11 mouse cellular contexts compared by ENCODE assay signal in genomic region chr19:46507806-46508205, GRCm38 (mm10). TPM values are rescaled to one million over a fixed set of nuclear protein-coding genes. Genes with fewer than 3 reads are reported as not detected.
DNase-seq lines count a peak whose midpoint lies in the region; ATAC-seq and TF ChIP-seq lines count a peak whose summit lies in the region.
"Had no signal": no experiment of that assay in that cellular context is flagged by ENCODE, and none has a peak within 500 bp of the region (broad histone marks: within the 10 kb centered on the region; RNA-seq: fewer than 3 reads in every experiment).

No protein-coding gene starts in this region.

- peaks cover 59% of the 10 kb centered on the region for H3K36me3 ChIP-seq in heart, adult 2 months (ENCODE audit: control insufficient read depth, insufficient read depth, low read length)
- peaks cover 88% of the 10 kb centered on the region for H3K36me3 ChIP-seq in embryonic facial prominence, embryonic 10.5 days (replicated peaks)
- peaks cover 34% of the 10 kb centered on the region for H3K36me3 ChIP-seq in intestine, postnatal 0 days (ENCODE audit: control insufficient read depth, insufficient read depth)
- H3K36me3 ChIP-seq in midbrain, embryonic 11.5 days (ENCODE audit: control insufficient read depth, insufficient read depth, low read length), result peaks cover 7% of the 10 kb centered on the region; the same call in 1 of the 2 replicates

- WGBS in heart, adult 2 months, result 18% methylated on average over 1 of the region's 1 CpGs
- 87% methylated on average over 1 of the region's 1 CpGs for WGBS in embryonic facial prominence, embryonic 10.5 days
- 30% methylated on average over 1 of the region's 1 CpGs for WGBS in intestine, postnatal 0 days
- WGBS in midbrain, embryonic 11.5 days, result 88% methylated on average over 1 of the region's 1 CpGs

- H3K79me2 ChIP-seq in heart, adult 2 months (replicated peaks; ENCODE audit: control insufficient read depth, insufficient read depth, low read length), result peaks cover 18% of the 10 kb centered on the region

- no peak for DNase-seq in heart, adult 2 months
- DNase-seq in heart, postnatal 14 days, result no peak
- DNase-seq in embryonic facial prominence, embryonic 10.5 days (ENCODE audit: low spot score), result no peak
- DNase-seq in midbrain, embryonic 11.5 days (ENCODE audit: low spot score, missing footprints), result no peak
- DNase-seq in adipocyte (ENCODE audit: low spot score), result no peak
- DNase-seq in spleen, adult 18-20 months, result no peak
- no peak for DNase-seq in heart, adult 11 months
- DNase-seq: adrenal gland, postnatal 10 days; thymus, adult 18-20 months had no signal

- no peak overlapping the region for H3K9ac ChIP-seq in heart, adult 2 months (ENCODE audit: low read depth, low read length)
- H3K9ac ChIP-seq in intestine, postnatal 0 days (ENCODE audit: low read depth, low read length), result 0 out of 2 replicates have a peak overlapping the region, but pooled peaks have one; percentile 1
- H3K9ac ChIP-seq in midbrain, embryonic 11.5 days (ENCODE audit: low read length), result peak overlapping the region; percentile 77
- H3K9ac ChIP-seq: limb, embryonic 12.5 days had no signal

- peak overlapping the region; percentile 38 for H3K4me2 ChIP-seq in intestine, postnatal 0 days (replicated peaks; ENCODE audit: low read depth)
- H3K4me2 ChIP-seq in midbrain, embryonic 11.5 days, result peak overlapping the region; percentile 81

- H3K27ac ChIP-seq in heart, adult 2 months, result peak overlapping the region; percentile 99; the same call in 1 of the 2 replicates
- peak overlapping the region; percentile 84 for H3K27ac ChIP-seq in embryonic facial prominence, embryonic 10.5 days (replicated peaks)
- H3K27ac ChIP-seq in intestine, postnatal 0 days (ENCODE audit: low read depth, low read length), result peak overlapping the region; percentile 55; the same call in 1 of the 2 replicates
- H3K27ac ChIP-seq in midbrain, embryonic 11.5 days (ENCODE audit: low read depth, low read length), result peak overlapping the region; percentile 96

- TF ChIP-seq POLR2A in heart, adult 2 months (IDR thresholded peaks at IDR 0.05; ENCODE audit: insufficient read depth, low read depth, low read length), result no peak

- H3K9me3 ChIP-seq in embryonic facial prominence, embryonic 10.5 days, result no peaks in the 10 kb centered on the region
- H3K9me3 ChIP-seq in intestine, postnatal 0 days (ENCODE audit: control insufficient read depth), result no peaks in the 10 kb centered on the region
- H3K9me3 ChIP-seq in midbrain, embryonic 11.5 days (ENCODE audit: control insufficient read depth, low read length), result no peaks in the 10 kb centered on the region
- H3K9me3 ChIP-seq: limb, embryonic 12.5 days had no signal

- no peak for TF ChIP-seq CTCF in heart, adult 2 months (IDR thresholded peaks at IDR 0.05)
- TF ChIP-seq CTCF in intestine, postnatal 0 days (IDR thresholded peaks at IDR 0.05; ENCODE audit: low read depth), result no peak

- H3K4me3 ChIP-seq in heart, adult 2 months, result no peak overlapping the region
- peak overlapping the region; percentile 96 for H3K4me3 ChIP-seq in embryonic facial prominence, embryonic 10.5 days
- no peak overlapping the region for H3K4me3 ChIP-seq in intestine, postnatal 0 days (ENCODE audit: low read depth, low read length)
- no peak overlapping the region; the same call in 1 of the 2 replicates for H3K4me3 ChIP-seq in midbrain, embryonic 11.5 days (ENCODE audit: low read depth, low read length)
- H3K4me3 ChIP-seq: limb, embryonic 12.5 days had no signal

- no peaks in the 10 kb centered on the region for H3K27me3 ChIP-seq in heart, adult 2 months (ENCODE audit: control insufficient read depth, insufficient read depth, low read length)
- no peaks in the 10 kb centered on the region for H3K27me3 ChIP-seq in embryonic facial prominence, embryonic 10.5 days (replicated peaks; ENCODE audit: low read depth, poor library complexity, severe bottlenecking)
- H3K27me3 ChIP-seq in intestine, postnatal 0 days (replicated peaks; ENCODE audit: control insufficient read depth, insufficient read depth, low read length), result no peaks in the 10 kb centered on the region
- no peaks in the 10 kb centered on the region for H3K27me3 ChIP-seq in midbrain, embryonic 11.5 days (ENCODE audit: control insufficient read depth, insufficient read depth, low read length)
- H3K27me3 ChIP-seq: limb, embryonic 12.5 days had no signal

- TF ChIP-seq EP300 in heart, adult 2 months (IDR thresholded peaks at IDR 0.05; ENCODE audit: insufficient read depth, low read depth, low read length), result no peak

- peaks cover 56% of the 10 kb centered on the region for H3K4me1 ChIP-seq in heart, adult 2 months (ENCODE audit: control insufficient read depth, insufficient read depth, low read length)
- peaks cover 77% of the 10 kb centered on the region for H3K4me1 ChIP-seq in embryonic facial prominence, embryonic 10.5 days
- H3K4me1 ChIP-seq in intestine, postnatal 0 days (replicated peaks; ENCODE audit: control insufficient read depth, insufficient read depth, low read length), result peaks cover 29% of the 10 kb centered on the region; the same call in 1 of the 2 replicates
- H3K4me1 ChIP-seq in midbrain, embryonic 11.5 days (ENCODE audit: control insufficient read depth, insufficient read depth, low read length), result peaks cover 52% of the 10 kb centered on the region

- no peak for ATAC-seq in intestine, postnatal 0 days
- ATAC-seq in midbrain, embryonic 11.5 days (ENCODE audit: low FRiP score), result no peak

- intact Hi-C loops in heart, adult 2 months (cut with DNase I), result no loop called here
- intact Hi-C loops in heart, postnatal 14 days (cut with DNase I), result no loop called here

RNA-seq across cellular contexts. Expression of gene Trim8, which starts 6.3 kb away (rescaled TPM):
- total RNA-seq in heart, adult 2 months (2021), result 10 to 100 TPM; 39.2 to 39.8 TPM
- polyA plus RNA-seq in heart, adult 2 months (2012; rRNA removed), result 17.2 and 24.1 TPM in 2 replicates
- 10 to 100 TPM; 47.6 to 50.0 TPM for total RNA-seq in heart, postnatal 14 days (2021)
- polyA plus RNA-seq in embryonic facial prominence, embryonic 10.5 days (2016; fragmentation: Nextera tagmentation; extraction: Ambion mirVana), result 19.5 and 20.9 TPM in 2 replicates
- 16.7 and 17.1 TPM in 2 replicates for polyA plus RNA-seq in intestine, postnatal 0 days (2015; fragmentation: Nextera tagmentation; extraction: Ambion mirVana)
- 28.6 and 31.7 TPM in 2 replicates for polyA plus RNA-seq in midbrain, embryonic 11.5 days (2014; fragmentation: Nextera tagmentation; extraction: Ambion mirVana)
